Mouse (Mus musculus) lung, adult 2 months (tissue): Measurements from ENCODE around the gene March11. TPM values are rescaled to one million over a fixed set of nuclear protein-coding genes. Genes with fewer than 3 reads are reported as not detected.

ENCODE experiments used
- DNase-seq: peaks from one replicate; pipeline ENCODE4 v3.0.0; 2022
- H3K4me1 ChIP-seq: fragments of 200-500 bp; 2 replicates; pipeline ENCODE4 v1.6.1; 2011; ENCODE audit warnings: low read length; ENCODE audit not compliant: control insufficient read depth, insufficient read depth
- H3K4me3 ChIP-seq: fragments of 200-500 bp; replicated peaks from 2 replicates; pipeline ENCODE3; 2011; ENCODE audit warnings: low read depth, mild to moderate bottlenecking, control low read depth, low read length; ENCODE audit errors: extremely low read depth
- CTCF ChIP-seq: fragments of 200-500 bp; IDR thresholded peaks from 2 replicates; pipeline ENCODE4 v1.5.1; 2011; ENCODE audit warnings: mild to moderate bottlenecking, low read length, control low read depth; ENCODE audit not compliant: insufficient read depth
- POLR2A ChIP-seq: fragments of 200-500 bp; IDR thresholded peaks from 2 replicates; pipeline ENCODE4 v1.6.1; 2011; ENCODE audit warnings: low read depth, mild to moderate bottlenecking, control low read depth, low read length, borderline replicate concordance; ENCODE audit errors: extremely low read depth
- WGBS: fragments of 180-500 bp; shearing (Covaris S2); methylation state at CpG from one replicate; pipeline ENCODE4 v1.1.7; 2018; 5-methylcytosine and 5-hydroxymethylcytosine counted together
- polyA plus RNA-seq: library from polyadenylated mRNA; depleted of rRNA; stranded (reverse); fragments of >200 nt; gene quantifications from 2 replicates; pipeline ENCODE4 v1.2.3, GENCODE M21; 2012

March11 gene
- polyA plus RNA-seq, 1 experiment: 0.08 TPM

DNA sequence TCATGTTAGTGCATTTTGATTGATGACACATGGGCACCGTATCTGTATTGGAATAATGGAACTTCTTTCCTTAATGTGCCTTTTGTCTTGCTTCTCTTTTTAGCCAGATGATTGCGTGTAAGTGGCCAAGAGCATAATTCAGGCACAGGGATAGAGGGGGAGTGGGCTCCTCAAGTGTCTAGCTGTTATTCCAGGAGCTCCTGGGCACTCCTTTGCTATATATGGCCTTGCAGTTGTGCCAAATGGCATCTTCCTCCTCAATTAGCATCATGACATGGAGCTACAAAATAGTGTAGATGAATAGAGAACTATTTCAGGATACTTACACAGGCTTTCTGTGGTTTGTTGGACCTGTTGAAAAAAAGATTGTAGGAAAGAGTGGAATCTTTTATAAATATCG is 11.6 kb downstream of the March11 start:
- Histone ChIP-seq H3K4me1 (no peaks in the 10 kb centered on the region), H3K4me3 (no peak overlapping the region)
- DNase-seq: no peak
- 78% methylated on average over 3 of the region's 3 CpGs for WGBS
- TF ChIP-seq CTCF (no peak), POLR2A (no peak)

DNA sequence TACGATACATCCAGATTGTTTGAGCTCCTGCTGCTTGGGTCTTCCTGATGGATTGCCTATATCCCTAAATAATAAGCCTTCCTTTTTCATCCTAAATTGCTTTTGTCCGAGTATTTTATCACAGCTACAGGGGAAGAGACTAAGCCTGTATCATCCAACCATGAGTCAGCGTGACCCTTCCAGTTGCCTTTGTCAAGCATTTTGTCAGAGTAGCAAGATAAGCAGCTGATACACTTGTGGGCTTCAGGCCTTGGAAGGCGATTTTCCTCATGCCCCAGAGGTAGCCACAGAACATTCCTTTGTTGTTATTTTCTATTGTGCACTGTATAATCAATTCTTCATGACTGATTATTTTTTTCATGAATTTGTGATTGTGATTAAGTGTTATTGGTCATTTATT is 14.0 kb downstream of the March11 start:
- WGBS: 77% methylated on average over 4 of the region's 4 CpGs
- TF ChIP-seq POLR2A: no peak
- TF ChIP-seq CTCF: no peak
- Histone ChIP-seq H3K4me3 (no peak overlapping the region), H3K4me1 (no peaks in the 10 kb centered on the region)
- no peak for DNase-seq

DNA sequence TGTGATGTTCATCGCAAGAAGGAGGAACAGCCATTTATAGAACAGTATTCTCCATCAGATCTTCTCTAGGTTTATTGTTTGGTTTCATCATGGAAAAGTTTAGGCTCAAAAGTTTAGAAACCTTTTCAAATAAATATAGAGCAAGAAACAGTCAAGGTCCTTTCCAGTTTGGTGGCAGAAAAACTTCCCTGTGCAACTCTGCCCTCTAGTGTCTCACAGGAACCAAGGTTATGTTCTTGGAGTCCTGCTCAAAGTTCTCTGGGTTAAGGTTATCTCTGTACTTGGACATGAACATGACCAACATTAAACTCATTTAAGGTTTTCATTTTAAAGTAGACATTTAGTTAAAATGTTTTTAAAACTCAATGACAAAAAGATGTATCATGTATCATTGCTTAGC is 18.3 kb downstream of the March11 start:
- DNase-seq: no peak
- H3K4me1 ChIP-seq: no peaks in the 10 kb centered on the region
- TF ChIP-seq CTCF (no peak), POLR2A (no peak)
- WGBS: 87% methylated on average over 1 of the region's 1 CpGs
- no peak overlapping the region for H3K4me3 ChIP-seq

DNA sequence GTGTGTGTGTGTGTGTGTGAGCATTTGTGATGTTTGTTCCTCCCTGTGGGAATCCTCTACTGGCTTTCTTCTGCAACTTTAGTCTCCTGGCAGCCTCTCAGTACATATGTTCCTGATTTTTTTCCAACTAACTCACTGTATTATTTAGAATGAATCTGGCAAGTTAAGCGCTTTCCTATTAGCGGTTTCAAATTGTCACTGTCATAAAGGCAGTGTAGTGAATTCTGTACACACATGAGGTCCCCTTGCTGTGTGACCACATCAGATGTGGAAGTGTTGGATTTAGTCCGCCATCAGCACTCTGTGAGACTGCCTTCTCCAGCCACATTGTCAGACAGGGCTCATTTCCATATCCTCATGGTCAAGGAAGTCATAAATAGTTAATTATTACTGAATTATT is 26.9 kb downstream of the March11 start:
- WGBS: 87% methylated on average over 3 of the region's 3 CpGs
- H3K4me3 ChIP-seq: no peak overlapping the region
- TF ChIP-seq POLR2A (no peak), CTCF (no peak)
- DNase-seq: no peak
- no peaks in the 10 kb centered on the region for H3K4me1 ChIP-seq

DNA sequence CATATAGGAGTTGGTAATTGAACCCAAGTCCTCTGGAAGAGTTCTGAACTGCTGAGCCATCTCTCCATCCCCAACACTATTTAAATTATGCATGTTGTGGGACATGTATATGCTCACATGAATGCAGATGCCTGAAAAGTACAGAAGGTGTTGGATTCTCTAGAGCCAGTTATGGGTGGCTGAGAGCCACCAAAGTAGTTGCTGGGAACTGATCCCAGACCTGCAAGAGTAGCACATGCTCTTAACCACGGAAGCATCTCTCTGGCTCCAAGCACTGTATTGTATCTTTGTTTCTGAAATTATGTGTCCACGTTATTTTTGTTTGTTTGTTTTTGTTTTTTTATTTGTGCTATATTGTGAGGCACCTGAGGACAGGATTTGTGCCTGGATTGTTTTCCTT is 28.9 kb downstream of the March11 start:
- 82% methylated on average over 2 of the region's 2 CpGs for WGBS
- TF ChIP-seq CTCF (no peak), POLR2A (no peak)
- no peaks in the 10 kb centered on the region for H3K4me1 ChIP-seq
- no peak overlapping the region for H3K4me3 ChIP-seq
- no peak for DNase-seq

DNA sequence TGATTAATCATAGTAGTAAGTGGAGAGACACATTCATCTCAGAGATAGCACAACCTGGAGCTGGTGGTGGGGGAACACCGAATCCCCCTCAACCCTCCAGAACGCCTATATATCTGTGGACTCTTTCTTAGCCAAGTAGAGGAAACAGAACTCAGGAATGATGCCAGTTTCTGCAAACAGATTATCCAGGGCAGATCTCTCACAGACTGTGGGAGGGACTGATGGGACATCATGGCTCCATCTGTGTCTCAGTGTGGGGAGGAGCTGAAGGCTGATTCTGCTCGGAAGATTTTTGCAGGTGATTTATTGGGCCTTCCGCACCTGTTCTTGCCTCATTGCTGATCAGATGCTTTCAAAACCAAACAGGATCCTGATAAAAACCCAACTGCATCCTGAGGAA is 29.5 kb downstream of the March11 start:
- DNase-seq: no peak
- H3K4me3 ChIP-seq: no peak overlapping the region
- TF ChIP-seq POLR2A: no peak
- H3K4me1 ChIP-seq: no peaks in the 10 kb centered on the region
- WGBS: 71% methylated on average over 4 of the region's 4 CpGs

DNA sequence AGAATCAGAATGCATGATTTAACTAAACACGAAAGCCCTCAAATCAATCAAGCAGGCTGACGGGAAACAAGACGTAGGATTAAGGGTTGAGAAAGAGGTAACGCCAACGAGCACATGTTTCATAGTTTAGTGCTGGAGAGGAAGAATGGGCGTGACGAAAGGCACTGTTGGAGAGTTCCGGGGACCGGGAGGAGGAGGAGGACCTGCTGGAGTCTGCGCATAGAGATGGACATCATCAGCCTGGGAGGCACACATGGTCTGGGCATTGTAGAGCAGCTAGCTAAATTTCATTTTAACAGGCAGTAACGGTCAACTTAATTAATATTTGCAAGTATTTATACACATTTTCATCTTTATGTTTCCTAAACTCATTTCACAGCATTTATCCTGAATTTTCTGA is 31.6 kb downstream of the March11 start:
- no peak for DNase-seq
- no peak for TF ChIP-seq CTCF
- TF ChIP-seq POLR2A: no peak
- no peaks in the 10 kb centered on the region for H3K4me1 ChIP-seq
- no peak overlapping the region for H3K4me3 ChIP-seq
- 78% methylated on average over 11 of the region's 11 CpGs for WGBS

DNA sequence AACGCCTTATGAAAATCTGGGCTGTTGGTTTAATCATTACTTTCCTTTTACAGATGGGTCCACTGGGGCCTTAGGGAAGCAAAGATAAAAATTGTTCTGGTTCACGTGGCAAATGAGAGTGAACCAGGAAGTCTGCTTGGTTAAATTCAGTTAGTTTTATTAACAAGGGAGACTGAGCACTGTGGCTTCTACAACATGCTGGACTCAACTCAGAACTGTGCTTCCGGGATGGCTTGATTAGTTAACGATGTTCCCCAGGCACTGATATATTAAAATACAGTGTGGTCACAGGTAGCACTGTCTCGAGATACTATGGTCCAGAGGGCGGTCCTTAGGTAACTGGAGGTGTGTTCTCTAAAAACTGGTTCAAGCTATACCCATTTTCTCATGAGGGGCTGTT is 32.1 kb downstream of the March11 start:
- 82% methylated on average over 6 of the region's 6 CpGs for WGBS
- TF ChIP-seq POLR2A: no peak
- no peak for TF ChIP-seq CTCF
- Histone ChIP-seq H3K4me3 (no peak overlapping the region), H3K4me1 (no peaks in the 10 kb centered on the region)
- DNase-seq: no peak

DNA sequence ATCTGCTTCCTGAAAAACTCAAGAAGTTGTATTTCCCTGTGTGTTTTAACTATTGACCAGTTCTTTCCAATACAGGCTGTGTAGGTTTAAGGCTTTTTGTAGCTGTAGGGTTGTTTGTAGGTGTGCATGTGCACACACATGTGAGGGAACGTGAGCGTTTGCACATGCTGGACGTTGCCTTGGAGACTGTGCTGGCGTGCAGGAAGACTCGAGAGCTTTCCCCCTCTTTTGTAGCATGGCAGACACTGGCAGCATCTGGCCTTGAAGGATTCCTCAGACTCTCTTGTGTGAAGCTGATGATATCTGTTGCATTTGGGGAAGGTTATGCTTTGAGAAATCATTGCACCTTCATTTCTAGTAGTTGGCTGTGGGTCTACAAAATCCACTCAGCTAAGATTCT is 35.5 kb downstream of the March11 start:
- 78% methylated on average over 5 of the region's 5 CpGs for WGBS
- TF ChIP-seq POLR2A: no peak
- no peak for TF ChIP-seq CTCF
- Histone ChIP-seq H3K4me3 (no peak overlapping the region), H3K4me1 (no peaks in the 10 kb centered on the region)
- DNase-seq: no peak

DNA sequence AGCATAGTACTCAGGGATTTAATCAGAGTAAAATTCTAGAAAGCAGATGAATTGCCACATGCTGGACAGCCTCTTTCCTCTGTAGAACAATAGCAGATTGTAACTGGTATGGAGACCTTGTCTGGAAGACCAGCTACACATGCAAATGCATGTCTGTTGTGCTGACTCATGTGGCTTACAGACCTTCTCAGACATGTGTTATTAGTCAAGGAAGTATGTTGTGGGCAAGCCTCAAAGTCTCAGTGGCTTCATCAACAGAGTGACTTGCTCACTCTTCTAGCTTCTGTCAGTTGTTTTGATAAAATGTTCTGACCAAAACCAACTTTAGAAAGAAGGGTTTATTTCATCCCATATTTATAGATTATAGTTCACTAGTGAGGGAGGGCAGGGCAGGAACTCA is 44.8 kb downstream of the March11 start:
- no peak overlapping the region for H3K4me3 ChIP-seq
- no peaks in the 10 kb centered on the region for H3K4me1 ChIP-seq
- no peak for TF ChIP-seq POLR2A
- TF ChIP-seq CTCF: no peak
- DNase-seq: no peak

DNA sequence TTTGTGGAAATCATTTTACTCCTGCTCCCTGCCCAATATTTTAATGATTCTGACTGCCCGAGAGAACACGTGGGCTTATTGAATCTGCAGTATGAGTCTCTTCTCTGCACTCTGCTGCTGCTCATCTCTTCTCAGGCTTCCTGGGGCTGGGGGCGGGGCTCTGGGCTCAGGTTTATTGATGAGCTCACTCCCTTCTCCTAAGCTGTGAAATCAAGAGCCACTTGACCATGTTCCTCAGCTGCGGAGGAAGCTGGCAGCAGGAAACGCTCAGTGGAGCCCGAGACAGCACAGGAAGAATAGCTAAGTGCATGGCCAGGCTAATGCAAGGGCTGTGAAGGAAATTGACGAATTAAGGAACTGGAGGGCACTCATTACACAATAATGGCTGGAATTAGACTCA is 56.5 kb downstream of the March11 start:
- no peak for TF ChIP-seq CTCF
- no peak for TF ChIP-seq POLR2A
- 11% methylated on average over 7 of the region's 7 CpGs for WGBS
- no peak for DNase-seq
- Histone ChIP-seq H3K4me3 (no peak overlapping the region), H3K4me1 (no peaks in the 10 kb centered on the region)
